Mouse (Mus musculus) gastrocnemius, adult 8-10 months (tissue): ENCODE results near the gene Acin1. TPM values are rescaled to one million over a fixed set of nuclear protein-coding genes. Genes with fewer than 3 reads are reported as not detected.
A peak's percentile ranks its signal among the peaks of the same experiment; 100 is the strongest.
"Not testable (repeated sequence)": the region's sequence is repeated elsewhere in the genome, so short reads cannot be mapped to it uniquely, and the experiment has no call there.

Experiments
- DNase-seq, 2 experiments: peaks; one replicate each; pipeline ENCODE4 v3.0.0; 2022; ENCODE audit warnings: low spot score in 2 of 2
- total RNA-seq, 4 experiments: library from RNA; stranded (reverse); gene quantifications; 2 replicates each; pipeline ENCODE4 v1.2.4; 2022

Gene Acin1
- total RNA-seq, 4 experiments from 2014 or later = 46.2 to 72.1 (median 55.9) TPM

DNA sequence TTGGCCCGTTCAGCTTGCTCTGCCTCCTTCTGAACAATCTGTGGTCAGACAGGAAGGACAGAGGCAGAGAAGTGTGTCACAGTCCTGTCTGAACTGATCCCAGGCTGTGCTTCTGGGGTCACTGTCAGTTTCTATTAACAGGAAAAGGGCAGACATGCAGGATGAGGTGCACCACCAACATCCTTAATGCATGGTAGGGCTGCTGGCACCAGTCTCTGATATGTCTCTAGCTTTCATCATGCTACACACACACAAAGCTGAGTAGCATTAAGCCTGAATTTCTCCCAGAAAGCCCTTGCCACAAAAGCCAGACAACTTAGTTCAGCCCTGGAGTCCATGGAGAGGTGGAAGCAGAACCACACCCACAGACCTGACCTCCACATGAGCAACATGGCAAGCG lies 43.7 kb downstream of the Acin1 start:
- DNase-seq = no peak

GRCm38 (mm10) chr14:54642224-54642944 lies 44.3 kb downstream of the Acin1 start:
- no peak for DNase-seq

DNA sequence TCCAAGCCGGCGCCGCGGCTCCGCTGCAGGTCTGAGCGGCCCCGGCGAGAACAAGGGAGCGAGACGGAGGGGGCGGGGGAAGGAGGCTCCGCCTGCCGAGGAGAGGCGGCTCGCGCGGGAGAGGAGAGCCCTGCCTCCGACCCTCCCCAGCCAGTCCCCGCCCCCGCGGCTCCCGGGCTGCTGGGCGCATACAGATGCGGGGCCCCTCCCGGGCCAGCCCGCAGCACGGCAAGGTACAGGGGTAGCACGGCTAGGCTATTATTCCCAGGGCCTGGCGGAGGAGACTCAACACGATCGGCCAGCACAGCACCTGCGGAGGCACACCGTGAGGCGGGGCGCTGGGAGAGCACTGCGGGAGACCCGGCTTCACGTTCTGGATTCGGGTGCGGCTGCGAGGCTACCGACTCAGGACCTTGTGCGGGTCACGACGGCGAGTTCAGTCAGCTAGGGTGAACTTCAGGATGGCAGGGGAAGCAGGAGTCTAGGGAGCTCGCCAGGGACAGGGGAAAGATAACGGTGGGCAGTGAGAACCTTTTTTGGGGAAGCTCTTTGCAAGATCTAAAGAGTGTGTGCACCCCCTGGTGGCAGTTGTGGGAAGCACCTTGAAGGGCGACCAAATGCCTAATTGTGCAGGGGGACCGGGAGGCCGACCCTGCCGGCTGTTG lies 45.3 kb downstream of the Acin1 start, which contains the start of gene Cdh24:
Gene Cdh24 (minus strand): TSS at position 60 of the 665 bp plus-strand sequence.
- DNase-seq = peak; percentile 63 to 66

DNA sequence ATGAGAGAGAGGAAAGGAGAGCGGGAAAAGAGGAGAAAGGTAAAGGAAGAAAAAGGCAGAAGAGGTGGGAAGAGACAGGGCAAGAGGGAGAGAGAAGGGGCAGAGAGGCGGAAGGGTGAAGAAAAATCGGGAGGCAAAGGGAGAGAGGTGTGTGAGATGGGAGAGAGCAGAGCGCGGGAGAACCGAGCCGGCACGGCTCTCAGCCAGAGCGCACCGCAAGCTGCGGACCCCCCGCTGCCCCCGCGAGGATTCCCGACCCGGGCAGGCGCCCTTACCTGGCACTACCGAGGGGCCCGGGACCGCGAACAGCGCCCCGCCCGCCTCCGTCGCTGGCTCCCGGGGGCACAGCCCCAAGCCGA lies 45.8 kb downstream of the Acin1 start, which contains the start of gene Gm17606:
Gene Gm17606 (plus strand): TSS at position 7 of the 359 bp plus-strand sequence.
- DNase-seq = no peak

GRCm38 (mm10) chr14:54640121-54640520 lies 46.6 kb downstream of the Acin1 start:
- DNase-seq = no peak

- DNase-seq = no peak
Measured at GRCm38 (mm10) chr14:54638210-54638609, 48.5 kb downstream of the Acin1 start.

DNA sequence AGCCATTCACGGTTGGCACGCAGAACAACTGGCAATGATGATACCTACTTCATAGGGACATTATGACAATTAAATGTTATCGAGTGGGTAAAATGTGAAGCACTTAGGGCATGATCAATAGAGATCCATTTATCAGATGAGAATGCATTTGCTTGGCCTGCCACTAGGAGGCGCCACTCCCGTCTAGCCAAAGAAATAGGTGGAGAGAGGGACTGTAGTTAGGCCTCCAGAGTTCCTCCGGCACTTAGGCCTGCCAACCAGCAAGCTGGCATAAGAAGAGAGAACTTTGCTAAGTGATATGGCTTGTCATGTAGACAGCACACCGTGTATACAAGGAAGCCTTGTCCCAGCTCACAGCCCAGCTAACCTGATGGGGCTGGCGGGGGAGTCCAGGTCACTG lies 49.8 kb downstream of the Acin1 start:
- no peak for DNase-seq

DNA sequence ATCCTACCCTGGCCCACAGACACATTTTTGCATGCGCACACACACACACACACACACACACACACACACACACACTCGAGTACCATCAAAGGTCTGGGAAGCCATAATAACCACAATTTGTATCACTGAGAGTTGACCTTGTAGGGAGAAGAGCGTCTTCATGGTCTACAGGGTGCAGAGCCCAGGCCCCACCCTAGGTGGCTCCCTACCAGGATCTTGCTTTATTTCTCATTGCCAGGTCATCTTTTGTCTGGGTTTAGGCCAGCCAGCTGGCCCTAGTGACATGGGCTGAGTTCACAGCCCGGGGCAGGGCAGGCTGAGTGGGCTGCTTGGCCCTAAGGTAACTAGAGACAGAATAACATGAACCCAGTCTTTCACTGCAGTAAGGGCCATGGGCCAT lies 52.5 kb downstream of the Acin1 start:
- DNase-seq = no peak

DNA sequence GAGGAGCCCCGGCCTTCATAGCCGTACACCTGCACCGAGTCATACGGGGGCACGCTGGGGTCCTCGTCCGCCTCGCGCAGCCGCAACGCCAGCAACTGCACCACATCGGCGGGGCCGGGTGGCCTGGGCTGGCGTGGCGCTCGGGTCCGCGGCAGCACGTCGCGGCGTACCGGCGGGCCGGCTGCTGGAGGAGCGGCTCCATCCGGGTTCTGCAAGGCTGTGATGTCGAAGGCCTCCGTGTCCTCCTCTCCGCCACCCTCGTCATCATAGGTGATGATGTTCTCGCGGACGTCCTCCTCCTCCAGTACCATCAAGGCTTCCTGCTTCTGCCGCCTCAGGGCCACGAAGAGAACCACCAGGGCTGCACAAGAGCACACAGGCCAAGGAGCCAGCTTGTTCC lies 54.5 kb downstream of the Acin1 start:
- DNase-seq = no peak

GRCm38 (mm10) chr14:54631240-54631599 lies 55.5 kb downstream of the Acin1 start:
- no peak for DNase-seq

DNA sequence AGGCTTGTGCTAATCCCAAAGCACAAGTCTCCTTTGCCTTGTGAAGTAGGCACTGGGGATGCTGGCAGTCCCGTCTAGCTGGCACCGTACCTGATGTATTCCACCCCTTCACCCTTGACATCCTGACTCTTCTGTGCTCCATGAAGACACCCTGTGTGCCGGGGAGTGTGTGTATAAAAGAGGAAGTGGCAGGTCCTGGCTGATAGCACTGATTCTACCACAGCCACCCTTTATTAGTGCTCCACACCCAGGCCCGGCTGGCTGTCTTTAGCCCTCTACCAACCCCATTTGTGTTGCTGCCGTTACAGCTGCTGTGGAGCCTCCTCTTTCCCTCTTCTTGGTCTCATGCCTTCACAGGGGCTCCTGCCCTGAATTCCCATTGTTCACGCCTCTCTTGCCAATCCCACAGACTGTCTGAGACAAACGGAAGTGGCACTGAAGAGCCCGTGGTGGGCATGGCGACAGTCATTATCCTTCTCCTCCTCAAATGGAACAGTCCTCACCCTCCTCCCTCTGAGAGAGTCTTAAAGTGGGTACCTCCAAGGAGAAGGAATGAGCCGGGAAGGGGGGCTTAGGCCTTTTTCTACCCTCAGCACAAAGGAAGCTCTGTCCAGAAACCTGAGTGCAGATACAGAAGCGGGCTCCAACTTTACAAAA lies 56.0 kb downstream of the Acin1 start:
- no peak for DNase-seq

- no peak for DNase-seq
Measured at GRCm38 (mm10) chr14:54629797-54630196, 56.9 kb downstream of the Acin1 start.

DNA sequence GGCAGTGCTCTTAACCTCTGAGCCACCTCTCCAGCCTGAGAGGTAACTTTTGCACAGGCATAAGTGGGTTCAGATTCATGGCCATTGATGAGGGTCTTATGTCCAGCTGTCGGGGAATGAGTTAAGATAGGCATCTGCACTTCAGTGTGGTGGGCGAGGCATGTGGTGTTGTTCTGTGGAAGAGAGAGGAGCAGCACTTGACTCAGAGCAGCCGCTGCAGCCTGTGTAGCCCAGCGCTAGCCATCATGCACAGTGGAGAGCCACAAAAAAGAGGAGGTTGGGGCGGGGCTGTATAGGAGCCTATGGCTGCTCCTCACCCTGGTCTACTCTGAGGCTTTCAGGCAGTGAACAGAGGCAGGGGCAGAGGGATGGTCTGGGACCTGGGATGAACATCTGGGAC lies 58.6 kb downstream of the Acin1 start:
- DNase-seq = no peak

- DNase-seq = no peak
Measured at GRCm38 (mm10) chr14:54624976-54625375, 61.8 kb downstream of the Acin1 start.

GRCm38 (mm10) chr14:54623334-54623733 lies 63.4 kb downstream of the Acin1 start:
- no peak for DNase-seq

GRCm38 (mm10) chr14:54621133-54621532 lies 65.6 kb downstream of the Acin1 start, which contains the start of gene Psmb11:
Gene Psmb11 (plus strand): TSS chr14:54621433.
- no peak for DNase-seq

GRCm38 (mm10) chr14:54617897-54618365 lies 68.8 kb downstream of the Acin1 start, which contains the start of gene Psmb5:
Gene Psmb5 (minus strand): TSS chr14:54618022.
- DNase-seq = peak; percentile 83 to 87

GRCm38 (mm10) chr14:54617152-54617896 lies 69.4 kb downstream of the Acin1 start:
- DNase-seq = no peak

- DNase-seq = no peak
Measured at GRCm38 (mm10) chr14:54616226-54616825, 70.4 kb downstream of the Acin1 start.

- DNase-seq = not testable (repeated sequence)
Measured at GRCm38 (mm10) chr14:54614130-54614529, 72.6 kb downstream of the Acin1 start.

DNA sequence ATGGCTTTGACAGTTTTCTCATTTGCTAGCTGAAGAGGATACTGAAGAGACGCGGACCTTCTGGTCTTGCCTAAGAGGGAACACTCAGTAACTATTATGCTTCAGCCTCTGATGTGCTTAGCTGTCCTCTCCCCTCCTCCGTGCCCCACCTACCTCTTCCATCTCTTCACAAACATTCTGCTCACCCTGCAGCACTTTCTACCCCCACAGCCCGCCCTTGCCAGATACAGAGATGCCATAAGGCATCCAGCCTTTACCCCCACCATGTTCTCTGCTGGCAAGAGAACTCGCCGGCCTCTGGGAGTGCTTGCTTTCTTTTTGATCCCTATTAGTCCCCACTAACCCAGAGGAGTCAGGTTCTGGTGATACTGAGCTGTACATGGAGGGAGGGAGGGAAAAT lies 76.1 kb downstream of the Acin1 start:
- DNase-seq = no peak
